Mouse (Mus musculus) intestine, embryonic 16.5 days (tissue): ENCODE results near the gene Sntb2. TPM values are rescaled to one million over a fixed set of nuclear protein-coding genes. Genes with fewer than 3 reads are reported as not detected.

Source experiments
- ATAC-seq: fragments of 200-750 bp; cut with Nextera tagmentation; 2 replicates; pipeline ENCODE4 v1.8.0; 2017; ENCODE audit warnings: moderate TSS enrichment, moderate library complexity
- H3K27ac ChIP-seq: fragments of 300-500 bp; sonication (generic); 2 replicates; pipeline ENCODE4 v1.5.1; 2014; ENCODE audit warnings: mild to moderate bottlenecking, low read length
- H3K27me3 ChIP-seq: fragments of 300-500 bp; sonication (generic); replicated peaks from 2 replicates; pipeline ENCODE4 v1.6.1; 2014; ENCODE audit warnings: low read length, control low read depth, mixed read lengths; ENCODE audit not compliant: control insufficient read depth, insufficient read depth
- H3K36me3 ChIP-seq: fragments of 300-500 bp; sonication (generic); 2 replicates; pipeline ENCODE4 v1.6.1; 2014; ENCODE audit warnings: low read length, control low read depth; ENCODE audit not compliant: control insufficient read depth, insufficient read depth
- H3K4me1 ChIP-seq: fragments of 300-500 bp; sonication (generic); 2 replicates; pipeline ENCODE4 v1.6.1; 2014; ENCODE audit warnings: low read length, control low read depth, mixed read lengths; ENCODE audit not compliant: control insufficient read depth, insufficient read depth
- H3K4me2 ChIP-seq: fragments of 300-500 bp; sonication (generic); 2 replicates; pipeline ENCODE4 v1.6.1; 2014; ENCODE audit warnings: low read depth, low read length, control low read depth
- H3K4me3 ChIP-seq: fragments of 300-500 bp; sonication (generic); 2 replicates; pipeline ENCODE4 v1.5.1; 2014; ENCODE audit warnings: mild to moderate bottlenecking, low read length
- H3K9ac ChIP-seq: fragments of 300-500 bp; sonication (generic); 2 replicates; pipeline ENCODE4 v1.6.1; 2014; ENCODE audit warnings: low read depth, low read length
- H3K9me3 ChIP-seq: fragments of 300-500 bp; sonication (generic); 2 replicates; pipeline ENCODE4 v1.6.1; 2016; ENCODE audit warnings: low read length, control low read depth; ENCODE audit not compliant: control insufficient read depth
- WGBS: fragments of 180-500 bp; shearing (Covaris S2); extraction: QIAGEN DNeasy Blood & Tissue Kit; methylation state at CpG from one replicate; pipeline ENCODE4 v1.1.7; 2014; 5-methylcytosine and 5-hydroxymethylcytosine counted together
- polyA plus RNA-seq: library from polyadenylated mRNA; unstranded; fragments of >200 nt; fragmentation: Nextera tagmentation; extraction: Ambion mirVana; gene quantifications from 2 replicates; pipeline ENCODE4 v1.2.1, GENCODE M21; 2015

Sntb2 gene
- polyA plus RNA-seq, result 8.5 and 9.1 TPM in 2 replicates

DNA sequence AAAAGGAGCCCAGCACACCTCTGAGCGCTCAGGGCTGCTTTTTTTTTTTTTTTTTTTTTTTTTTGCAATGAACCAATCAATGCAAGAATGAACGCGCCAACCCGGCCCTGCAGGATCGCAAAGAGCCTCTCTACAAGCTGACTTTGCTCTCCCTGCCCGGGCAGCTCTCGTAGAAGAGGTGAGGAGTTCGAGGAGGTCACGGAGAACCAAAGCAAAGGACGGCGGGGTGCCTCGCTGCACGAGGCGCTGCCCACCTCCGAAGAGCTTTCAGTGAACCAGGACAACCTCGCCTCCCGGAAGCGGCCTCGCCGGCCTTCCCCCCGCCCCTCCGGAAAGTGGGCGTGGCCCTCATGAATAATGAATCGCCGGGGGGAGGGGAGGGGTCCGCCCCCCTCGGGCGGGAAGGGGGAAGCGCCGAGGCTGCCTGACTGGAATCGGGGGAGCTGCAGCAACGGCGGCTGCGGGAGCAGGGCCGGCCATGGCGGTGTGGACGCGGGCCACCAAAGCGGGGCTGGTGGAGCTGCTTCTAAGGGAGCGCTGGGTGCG, at the start of gene Sntb2:
Gene Sntb2, plus strand, starts transcription at position 427 of the 546 bp plus-strand sequence.
- H3K4me2 ChIP-seq, result peak within 1 kb of the TSS; percentile 90
- peak within 1 kb of the TSS; percentile 95 for H3K4me3 ChIP-seq
- H3K9ac ChIP-seq, result peak within 1 kb of the TSS; percentile 94
- peak; percentile 89 for ATAC-seq
- H3K9me3 ChIP-seq, result no peaks in the 10 kb centered on the region
- no peaks in the 10 kb centered on the region for H3K27me3 ChIP-seq
- no peaks in the 10 kb centered on the region for H3K36me3 ChIP-seq
- peak within 1 kb of the TSS; percentile 90 for H3K27ac ChIP-seq
- WGBS, result 1% methylated on average over 38 of the region's 41 CpGs
- H3K4me1 ChIP-seq, result peaks cover 21% of the 10 kb centered on the region

- Histone ChIP-seq H3K4me1 (peaks cover 9% of the 10 kb centered on the region), H3K27me3 (no peaks in the 10 kb centered on the region), H3K4me2 (no peak overlapping the region), H3K36me3 (peaks cover 8% of the 10 kb centered on the region), H3K27ac (no peak overlapping the region), H3K9me3 (no peaks in the 10 kb centered on the region), H3K9ac (no peak overlapping the region), H3K4me3 (no peak overlapping the region)
- WGBS, result 44% methylated on average over 5 of the region's 5 CpGs
- ATAC-seq, result peak; percentile 62
These were observed 48.0 kb upstream of the Sntb2 start for GRCm38 (mm10) chr8:106887336-106888189.

GRCm38 (mm10) chr8:106888803-106889202, 46.7 kb upstream of the Sntb2 start:
- 64% methylated on average over 3 of the region's 3 CpGs for WGBS
- Histone ChIP-seq H3K9me3 (no peaks in the 10 kb centered on the region), H3K27ac (no peak overlapping the region), H3K9ac (no peak overlapping the region), H3K27me3 (no peaks in the 10 kb centered on the region), H3K36me3 (peaks cover 8% of the 10 kb centered on the region), H3K4me3 (no peak overlapping the region), H3K4me1 (peaks cover 9% of the 10 kb centered on the region), H3K4me2 (no peak overlapping the region)
- no peak for ATAC-seq

DNA sequence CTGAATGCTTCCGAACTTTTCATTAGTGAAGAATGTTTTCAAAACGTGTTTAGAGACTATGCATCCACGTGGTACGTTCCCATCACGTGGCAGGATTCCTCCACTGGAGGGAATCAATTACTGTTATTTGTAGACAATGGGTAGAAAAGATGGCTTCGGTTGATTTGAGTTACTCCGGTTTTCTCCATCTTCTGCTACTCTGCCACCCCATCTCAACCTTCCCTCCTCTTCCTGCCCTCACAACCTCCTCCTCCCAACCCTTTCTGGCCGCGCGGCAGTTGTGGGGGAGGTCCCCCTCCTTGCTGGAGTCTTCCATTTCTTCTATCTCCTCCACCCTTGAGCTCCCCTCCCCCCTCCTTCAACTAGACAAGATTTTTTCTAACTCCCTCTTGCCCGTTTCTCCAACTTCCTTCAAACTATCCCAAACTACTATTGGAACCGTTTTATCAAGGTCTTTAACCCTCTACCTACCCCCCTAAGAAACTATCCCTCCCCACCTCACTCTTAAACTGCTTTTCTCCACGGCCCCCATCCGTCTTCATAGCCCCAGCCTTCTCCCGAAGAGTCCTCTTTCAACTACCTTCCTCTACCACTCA, 43.2 kb upstream of the Sntb2 start:
- Histone ChIP-seq H3K4me2 (peak overlapping the region; percentile 67), H3K27me3 (no peaks in the 10 kb centered on the region), H3K9me3 (no peaks in the 10 kb centered on the region), H3K27ac (peak overlapping the region; percentile 94), H3K9ac (peak overlapping the region; percentile 99), H3K4me3 (peak overlapping the region; percentile 89), H3K36me3 (no peaks in the 10 kb centered on the region; the same call in 1 of the 2 replicates), H3K4me1 (peaks cover 15% of the 10 kb centered on the region)
- ATAC-seq, result no peak
- WGBS, result under 1% methylated on average over 15 of the region's 15 CpGs

- H3K4me1 ChIP-seq, result peaks cover 15% of the 10 kb centered on the region
- H3K27ac ChIP-seq, result peak overlapping the region; percentile 94
- H3K9ac ChIP-seq, result peak overlapping the region; percentile 99
- H3K27me3 ChIP-seq, result no peaks in the 10 kb centered on the region
- H3K4me2 ChIP-seq, result peak overlapping the region; percentile 67
- peak overlapping the region; percentile 89 for H3K4me3 ChIP-seq
- under 1% methylated on average over 53 of the region's 57 CpGs for WGBS
- ATAC-seq, result peak; percentile 88
- no peaks in the 10 kb centered on the region for H3K9me3 ChIP-seq
- H3K36me3 ChIP-seq, result no peaks in the 10 kb centered on the region; the same call in 1 of the 2 replicates
These were observed 42.6 kb upstream of the Sntb2 start for GRCm38 (mm10) chr8:106892806-106893451.

DNA sequence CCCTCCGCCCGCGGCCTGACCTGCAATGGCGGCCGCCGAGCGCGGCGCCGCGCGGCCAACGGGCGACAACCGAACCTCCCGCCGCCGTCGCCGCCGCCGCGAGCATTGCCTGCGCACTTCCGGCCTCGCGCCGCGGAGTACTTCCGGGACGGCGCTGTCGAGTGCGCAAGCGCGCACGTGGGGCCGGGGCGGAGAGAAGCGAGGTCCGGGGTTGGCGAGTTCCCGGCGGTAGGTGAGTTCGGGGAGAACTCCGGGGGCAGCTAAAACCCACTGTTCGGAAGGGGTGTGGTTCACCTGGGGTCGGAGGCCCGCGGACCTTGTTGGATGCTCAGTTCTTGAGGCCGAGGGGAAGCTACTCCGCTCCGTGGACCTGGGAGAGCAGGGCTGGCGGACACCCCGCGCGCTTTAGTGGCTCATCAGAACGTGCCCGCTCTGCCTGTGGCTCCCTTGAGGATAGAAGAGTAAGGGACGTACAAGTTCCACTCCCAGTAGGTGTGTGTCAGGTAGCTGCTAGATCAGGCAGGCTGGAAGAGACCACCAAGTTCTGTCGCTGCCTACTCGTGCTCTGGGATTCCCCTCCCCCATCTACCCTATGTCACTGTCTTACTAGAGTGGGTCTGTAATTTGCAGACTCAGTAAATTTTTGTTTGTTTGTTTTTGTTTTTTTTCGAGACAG, 41.9 kb upstream of the Sntb2 start, which contains the start of gene Utp4:
Gene Utp4, plus strand, starts transcription at position 156 of the 676 bp plus-strand sequence.
- no peaks in the 10 kb centered on the region for H3K9me3 ChIP-seq
- peak within 1 kb of the TSS; percentile 89 for H3K4me3 ChIP-seq
- H3K27me3 ChIP-seq, result no peaks in the 10 kb centered on the region
- H3K27ac ChIP-seq, result peak within 1 kb of the TSS; percentile 94
- H3K4me1 ChIP-seq, result peaks cover 13% of the 10 kb centered on the region
- peak within 1 kb of the TSS; percentile 67 for H3K4me2 ChIP-seq
- ATAC-seq, result peak; percentile 97
- under 1% methylated on average over 63 of the region's 63 CpGs for WGBS
- H3K9ac ChIP-seq, result peak within 1 kb of the TSS; percentile 99
- peaks cover 3% of the 10 kb centered on the region; the same call in 1 of the 2 replicates for H3K36me3 ChIP-seq

DNA sequence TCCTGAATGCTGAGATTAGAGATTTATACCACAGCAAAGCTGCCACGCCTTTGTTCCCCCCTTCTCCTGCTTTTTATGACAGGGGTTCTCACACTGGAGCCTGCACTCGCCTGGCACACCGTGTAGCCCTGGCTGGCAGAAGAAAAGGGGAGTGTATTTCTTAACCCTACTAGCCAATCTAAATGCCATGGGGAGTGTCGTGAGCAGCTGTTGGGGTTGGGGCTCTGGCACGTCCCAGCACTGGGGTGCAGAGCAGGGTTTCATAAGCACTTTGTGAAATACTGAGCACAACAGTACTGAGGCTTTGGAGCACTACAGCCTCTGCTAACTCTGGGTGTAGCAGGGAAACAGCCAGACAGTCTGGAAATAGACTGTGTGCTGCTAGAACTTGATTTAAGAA, 36.1 kb upstream of the Sntb2 start:
- Histone ChIP-seq H3K27ac (no peak overlapping the region), H3K4me3 (no peak overlapping the region), H3K36me3 (peaks cover 10% of the 10 kb centered on the region), H3K9me3 (no peaks in the 10 kb centered on the region), H3K4me2 (no peak overlapping the region), H3K9ac (no peak overlapping the region), H3K4me1 (peaks cover under 1% of the 10 kb centered on the region), H3K27me3 (no peaks in the 10 kb centered on the region)
- 66% methylated on average over 5 of the region's 5 CpGs for WGBS
- ATAC-seq, result no peak

GRCm38 (mm10) chr8:106905727-106906480, 29.6 kb upstream of the Sntb2 start:
- H3K27me3 ChIP-seq, result no peaks in the 10 kb centered on the region
- ATAC-seq, result no peak
- no peaks in the 10 kb centered on the region for H3K4me1 ChIP-seq
- H3K27ac ChIP-seq, result no peak overlapping the region
- no peaks in the 10 kb centered on the region for H3K9me3 ChIP-seq
- H3K4me3 ChIP-seq, result no peak overlapping the region
- H3K36me3 ChIP-seq, result peaks cover 22% of the 10 kb centered on the region
- H3K9ac ChIP-seq, result no peak overlapping the region
- WGBS, result 93% methylated on average over 17 of the region's 17 CpGs
- H3K4me2 ChIP-seq, result no peak overlapping the region
